Mouse (Mus musculus): ENCODE measurements around the gene Frmd6. TPM values are rescaled to one million over a fixed set of nuclear protein-coding genes. Genes with fewer than 3 reads are reported as not detected.

Gene Frmd6
- total and polyA plus RNA-seq, 3 experiments, result 2.5 to 4.5 (median 3.5) TPM

DNA sequence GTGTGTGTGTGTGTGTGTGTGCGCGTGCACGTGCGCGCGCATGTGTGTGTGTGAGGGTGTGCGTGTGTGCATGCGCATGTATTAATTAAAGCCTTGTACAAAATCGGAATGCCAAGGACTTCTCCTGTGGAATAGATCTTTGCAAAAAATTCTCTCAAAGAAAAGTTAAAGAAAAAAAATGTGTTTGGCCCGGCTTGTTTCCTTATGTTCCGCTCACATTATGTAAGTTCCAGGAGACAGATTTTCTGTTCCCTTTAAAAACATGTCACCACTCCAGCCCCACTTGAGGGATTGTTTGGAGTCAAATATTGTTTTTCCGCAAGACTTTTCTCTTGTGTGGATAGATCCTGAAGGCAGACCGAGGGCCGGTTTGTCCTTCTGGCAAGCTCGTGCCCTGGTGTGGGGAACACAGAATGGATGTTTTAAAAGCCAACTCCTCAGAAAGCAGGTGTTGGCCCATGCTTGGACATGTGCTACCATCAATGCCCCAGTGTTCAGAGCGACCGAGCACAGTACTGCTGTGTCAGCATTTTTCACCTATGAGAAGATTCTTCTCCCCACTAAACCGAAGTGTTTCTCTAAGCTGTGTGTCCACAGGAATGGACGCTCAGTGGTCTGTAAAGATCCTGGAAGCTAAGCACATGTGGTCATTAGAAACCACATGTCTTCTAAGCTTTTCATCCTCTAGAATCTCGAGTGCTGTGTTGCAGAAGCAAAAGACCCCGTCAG lies 51.1 kb downstream of the Frmd6 start:
- DNase-seq (ENCODE audit: extremely low read depth), result no peak
- Histone ChIP-seq H3K4me2 (ENCODE audit: insufficient read depth, low read depth, poor library complexity, severe bottlenecking) (no peak overlapping the region), H3K9me3 (replicated peaks; ENCODE audit: low read length) (no peaks in the 10 kb centered on the region), H3K4me3 (replicated peaks in 1 of 3; ENCODE audit: low read depth in 2 of 3, low read length in 2 of 3, poor library complexity in 1 of 3) (no peak overlapping the region), H3K27me3 (replicated peaks) (no peaks in the 10 kb centered on the region), H3K9ac (ENCODE audit: insufficient read depth, low read depth) (no peak overlapping the region), H3K36me3 (replicated peaks in 1 of 2; ENCODE audit: control insufficient read depth in 1 of 2, insufficient read depth in 1 of 2, low read length in 1 of 2) (peaks cover 0 to 13% of the 10 kb centered on the region in 2 experiments), H3K4me1 (ENCODE audit: control insufficient read depth in 1 of 2, insufficient read depth in 2 of 2) (peaks cover 2 to 10% of the 10 kb centered on the region in 2 experiments; a peak in 2 of 4 replicates), H3K27ac (ENCODE audit: insufficient read depth, low read depth) (no peak overlapping the region), H3K79me2 (replicated peaks; ENCODE audit: control insufficient read depth, extremely low read depth, insufficient read depth, poor library complexity, severe bottlenecking) (no peaks in the 10 kb centered on the region)
- dilution Hi-C loops (cut with MboI; ENCODE audit: extremely low pct_ligation_motif_present, extremely low pct_unique_long_range_greater_than_20kb, low sequenced_read_pairs), result no loop called here
- TF ChIP-seq MAFK (IDR thresholded peaks at IDR 0.05; ENCODE audit: insufficient replicate concordance, low read length), result peak; percentile 96
- TF ChIP-seq POLR2A (IDR thresholded peaks at IDR 0.05; ENCODE audit: low read depth, low read length), result no peak
- in situ Hi-C loops (cut with MboI; ENCODE audit: low pct_ligation_motif_present, low pct_unique_long_range_greater_than_20kb, low sequenced_read_pairs), result no loop called here

GRCm38 (mm10) chr12:70877926-70878710 lies 52.8 kb downstream of the Frmd6 start:
- Histone ChIP-seq H3K27me3 (replicated peaks) (no peaks in the 10 kb centered on the region), H3K27ac (ENCODE audit: insufficient read depth, low read depth) (no peak overlapping the region), H3K4me1 (ENCODE audit: control insufficient read depth in 1 of 2, insufficient read depth in 2 of 2) (peaks cover 2 to 10% of the 10 kb centered on the region in 2 experiments; a peak in 2 of 4 replicates), H3K4me2 (ENCODE audit: insufficient read depth, low read depth, poor library complexity, severe bottlenecking) (no peak overlapping the region), H3K9me3 (replicated peaks; ENCODE audit: low read length) (no peaks in the 10 kb centered on the region), H3K36me3 (replicated peaks in 1 of 2; ENCODE audit: control insufficient read depth in 1 of 2, insufficient read depth in 1 of 2, low read length in 1 of 2) (peaks cover 0 to 23% of the 10 kb centered on the region in 2 experiments), H3K4me3 (replicated peaks in 1 of 3; ENCODE audit: low read depth in 2 of 3, low read length in 2 of 3, poor library complexity in 1 of 3) (no peak overlapping the region), H3K9ac (ENCODE audit: insufficient read depth, low read depth) (no peak overlapping the region), H3K79me2 (replicated peaks; ENCODE audit: control insufficient read depth, extremely low read depth, insufficient read depth, poor library complexity, severe bottlenecking) (no peaks in the 10 kb centered on the region)
- TF ChIP-seq JUN (IDR thresholded peaks at IDR 0.05; ENCODE audit: insufficient read depth, low read depth, low read length), result no peak
- TF ChIP-seq NELFE (IDR thresholded peaks at IDR 0.05; ENCODE audit: low read depth, low read length), result no peak
- no peak for TF ChIP-seq ZMIZ1 (IDR thresholded peaks at IDR 0.05; ENCODE audit: low read depth, low read length)
- no peak for TF ChIP-seq MAZ (IDR thresholded peaks at IDR 0.05; ENCODE audit: low read depth, low read length)
- TF ChIP-seq POLR2A (IDR thresholded peaks at IDR 0.05; ENCODE audit: low read depth, low read length), result no peak
- no peak for TF ChIP-seq BHLHE40 (IDR thresholded peaks at IDR 0.05; ENCODE audit: low read depth, low read length)
- TF ChIP-seq PAX5 (IDR thresholded peaks at IDR 0.05; ENCODE audit: low read length), result no peak
- TF ChIP-seq MEF2A (IDR thresholded peaks at IDR 0.05; ENCODE audit: borderline replicate concordance, low read depth, low read length), result no peak
- TF ChIP-seq USF2 (conservative IDR thresholded peaks at IDR 0.05; ENCODE audit: low read depth, low read length), result no peak
- no peak for TF ChIP-seq UBTF (IDR thresholded peaks at IDR 0.05; ENCODE audit: low read depth, low read length)
- in situ Hi-C loops (cut with MboI; ENCODE audit: low pct_ligation_motif_present, low pct_unique_long_range_greater_than_20kb, low sequenced_read_pairs), result no loop called here
- dilution Hi-C loops (cut with MboI; ENCODE audit: extremely low pct_ligation_motif_present, extremely low pct_unique_long_range_greater_than_20kb, low sequenced_read_pairs), result no loop called here
- no peak for DNase-seq (ENCODE audit: extremely low read depth)
